Mouse (Mus musculus): Measurements from ENCODE around the gene Slc22a5. TPM values are rescaled to one million over a fixed set of nuclear protein-coding genes. Genes with fewer than 3 reads are reported as not detected.
"Not testable (repeated sequence)": the region's sequence is repeated elsewhere in the genome, so short reads cannot be mapped to it uniquely, and the experiment has no call there.

Slc22a5 gene
- polyA plus RNA-seq (2012; fragmentation: generic; extraction: Trizol), result 5.1 TPM

GRCm38 (mm10) chr11:53891505-53892451 is at the start of gene Slc22a5:
TSS of gene Slc22a5 (minus strand) at chr11:53891660.
- Histone ChIP-seq H3K79me2 (ENCODE audit: control insufficient read depth, insufficient read depth) (no peaks in the 10 kb centered on the region), H3K4me2 (ENCODE audit: low read depth) (peak within 1 kb of the TSS; percentile 90), H3K36me3 (ENCODE audit: control insufficient read depth, insufficient read depth) (no peaks in the 10 kb centered on the region)

GRCm38 (mm10) chr11:53931944-53932318 is 40.5 kb upstream of the Slc22a5 start:
- not testable (repeated sequence) for H3K27me3 ChIP-seq (ENCODE audit: control insufficient read depth, insufficient read depth, insufficient read length); H3K4me3 ChIP-seq; H3ac ChIP-seq (ENCODE audit: control insufficient read depth, insufficient read length); H3K4me2 ChIP-seq (ENCODE audit: low read depth); H3K36me3 ChIP-seq (ENCODE audit: control insufficient read depth, insufficient read depth); H3K79me2 ChIP-seq (ENCODE audit: control insufficient read depth, insufficient read depth)

More at GRCm38 (mm10) chr11:53891505-53892451, at the start of gene Slc22a5:
- Histone ChIP-seq H3K4me3 (peak within 1 kb of the TSS; percentile 61), H3ac (ENCODE audit: control insufficient read depth, insufficient read length) (peak within 1 kb of the TSS; percentile 12), H3K27me3 (ENCODE audit: control insufficient read depth, insufficient read depth, insufficient read length) (no peaks in the 10 kb centered on the region)
- TF ChIP-seq TCF12 (IDR thresholded peaks at IDR 0.05; ENCODE audit: insufficient read depth, poor library complexity, severe bottlenecking) (no peak), POLR2A (IDR thresholded peaks at IDR 0.05; ENCODE audit: insufficient read length, low read depth) (peak; percentile 86), MAX (IDR thresholded peaks at IDR 0.05; ENCODE audit: low read depth) (no peak), REST (IDR thresholded peaks at IDR 0.05; ENCODE audit: insufficient read depth, insufficient read length) (no peak), MYOG (IDR thresholded peaks at IDR 0.05; ENCODE audit: control insufficient read depth in 1 of 3, insufficient read depth in 1 of 3, insufficient read length in 2 of 3, low read depth in 2 of 3) (no peak), POLR2AphosphoS2 (IDR thresholded peaks at IDR 0.05; ENCODE audit: insufficient read length, low read depth) (peak; percentile 73), MYOD1 (IDR thresholded peaks at IDR 0.05; ENCODE audit: control insufficient read depth in 1 of 3, insufficient read length in 2 of 3, low read depth in 2 of 3) (no peak)

GRCm38 (mm10) chr11:53931091-53931943 is 39.9 kb upstream of the Slc22a5 start:
- peak overlapping the region; percentile 42 for H3K4me2 ChIP-seq (ENCODE audit: low read depth)
- H3K36me3 ChIP-seq (ENCODE audit: control insufficient read depth, insufficient read depth), result no peaks in the 10 kb centered on the region
- H3K27me3 ChIP-seq (ENCODE audit: control insufficient read depth, insufficient read depth, insufficient read length), result no peaks in the 10 kb centered on the region
- no peak overlapping the region for H3K4me3 ChIP-seq
- H3ac ChIP-seq (ENCODE audit: control insufficient read depth, insufficient read length), result no peak overlapping the region
- no peaks in the 10 kb centered on the region for H3K79me2 ChIP-seq (ENCODE audit: control insufficient read depth, insufficient read depth)
- TF ChIP-seq MYOG (IDR thresholded peaks at IDR 0.05; ENCODE audit: control insufficient read depth in 1 of 3, insufficient read depth in 1 of 3, insufficient read length in 2 of 3, low read depth in 2 of 3), result peak in 1 of 3 experiments; percentile 22
- no peak for TF ChIP-seq USF1 (IDR thresholded peaks at IDR 0.05; ENCODE audit: low read depth)
- no peak for TF ChIP-seq SRF (IDR thresholded peaks at IDR 0.05; ENCODE audit: control insufficient read depth, insufficient read length, low read depth)
- TF ChIP-seq POLR2AphosphoS2 (IDR thresholded peaks at IDR 0.05; ENCODE audit: insufficient read length, low read depth), result no peak
- TF ChIP-seq CEBPB (IDR thresholded peaks at IDR 0.05; ENCODE audit: insufficient read depth, poor library complexity, severe bottlenecking), result no peak
- peak in 1 of 3 experiments; percentile 47 for TF ChIP-seq MYOD1 (IDR thresholded peaks at IDR 0.05; ENCODE audit: control insufficient read depth in 1 of 3, insufficient read length in 2 of 3, low read depth in 2 of 3)

GRCm38 (mm10) chr11:53929741-53930140 is 38.3 kb upstream of the Slc22a5 start:
- Histone ChIP-seq H3ac (ENCODE audit: control insufficient read depth, insufficient read length) (no peak overlapping the region), H3K4me2 (ENCODE audit: low read depth) (no peak overlapping the region), H3K4me3 (no peak overlapping the region), H3K36me3 (ENCODE audit: control insufficient read depth, insufficient read depth) (no peaks in the 10 kb centered on the region), H3K27me3 (ENCODE audit: control insufficient read depth, insufficient read depth, insufficient read length) (no peaks in the 10 kb centered on the region), H3K79me2 (ENCODE audit: control insufficient read depth, insufficient read depth) (no peaks in the 10 kb centered on the region)
- TF ChIP-seq MYOD1 (IDR thresholded peaks at IDR 0.05; ENCODE audit: control insufficient read depth in 1 of 3, insufficient read length in 2 of 3, low read depth in 2 of 3) (no peak), TCF3 (IDR thresholded peaks at IDR 0.05; ENCODE audit: insufficient read length, low read depth) (no peak), TCF12 (IDR thresholded peaks at IDR 0.05; ENCODE audit: insufficient read depth, poor library complexity, severe bottlenecking) (no peak), MYOG (IDR thresholded peaks at IDR 0.05; ENCODE audit: control insufficient read depth in 1 of 3, insufficient read depth in 1 of 3, insufficient read length in 2 of 3, low read depth in 2 of 3) (no peak), POLR2AphosphoS2 (IDR thresholded peaks at IDR 0.05; ENCODE audit: insufficient read length, low read depth) (no peak), SRF (IDR thresholded peaks at IDR 0.05; ENCODE audit: control insufficient read depth, insufficient read length, low read depth) (no peak), REST (IDR thresholded peaks at IDR 0.05; ENCODE audit: insufficient read depth, insufficient read length) (no peak), MAX (IDR thresholded peaks at IDR 0.05; ENCODE audit: low read depth) (no peak)

GRCm38 (mm10) chr11:53928585-53928984 is 37.1 kb upstream of the Slc22a5 start:
- Histone ChIP-seq H3K4me3 (no peak overlapping the region), H3K79me2 (ENCODE audit: control insufficient read depth, insufficient read depth) (no peaks in the 10 kb centered on the region), H3K4me2 (ENCODE audit: low read depth) (no peak overlapping the region), H3K36me3 (ENCODE audit: control insufficient read depth, insufficient read depth) (no peaks in the 10 kb centered on the region), H3ac (ENCODE audit: control insufficient read depth, insufficient read length) (no peak overlapping the region), H3K27me3 (ENCODE audit: control insufficient read depth, insufficient read depth, insufficient read length) (no peaks in the 10 kb centered on the region)
- TF ChIP-seq REST (IDR thresholded peaks at IDR 0.05; ENCODE audit: insufficient read depth, insufficient read length), result no peak
- TF ChIP-seq TCF12 (IDR thresholded peaks at IDR 0.05; ENCODE audit: insufficient read depth, poor library complexity, severe bottlenecking), result no peak
- TF ChIP-seq E2F4 (IDR thresholded peaks at IDR 0.05; ENCODE audit: insufficient read depth), result no peak
- no peak for TF ChIP-seq MAX (IDR thresholded peaks at IDR 0.05; ENCODE audit: low read depth)
- TF ChIP-seq USF1 (IDR thresholded peaks at IDR 0.05; ENCODE audit: low read depth), result no peak
- TF ChIP-seq CEBPB (IDR thresholded peaks at IDR 0.05; ENCODE audit: insufficient read depth, poor library complexity, severe bottlenecking), result no peak
- no peak for TF ChIP-seq POLR2A (IDR thresholded peaks at IDR 0.05; ENCODE audit: insufficient read length, low read depth)
- no peak for TF ChIP-seq SRF (IDR thresholded peaks at IDR 0.05; ENCODE audit: control insufficient read depth, insufficient read length, low read depth)
- TF ChIP-seq MYOG (IDR thresholded peaks at IDR 0.05; ENCODE audit: control insufficient read depth in 1 of 3, insufficient read depth in 1 of 3, insufficient read length in 2 of 3, low read depth in 2 of 3), result no peak
- no peak for TF ChIP-seq MYOD1 (IDR thresholded peaks at IDR 0.05; ENCODE audit: control insufficient read depth in 1 of 3, insufficient read length in 2 of 3, low read depth in 2 of 3)
- TF ChIP-seq POLR2AphosphoS2 (IDR thresholded peaks at IDR 0.05; ENCODE audit: insufficient read length, low read depth), result no peak
- TF ChIP-seq TCF3 (IDR thresholded peaks at IDR 0.05; ENCODE audit: insufficient read length, low read depth), result no peak
